Mouse (Mus musculus) myocyte (in vitro differentiated cells): ENCODE data around the gene Taco1. TPM values are rescaled to one million over a fixed set of nuclear protein-coding genes. Genes with fewer than 3 reads are reported as not detected.

Source experiments
- H3K27me3 ChIP-seq: one replicate; pipeline ENCODE4 v1.6.1; 2011; ENCODE audit not compliant: control insufficient read depth, insufficient read depth, insufficient read length
- H3K36me3 ChIP-seq: one replicate; pipeline ENCODE4 v1.6.1; 2011; ENCODE audit not compliant: control insufficient read depth, insufficient read depth
- H3K4me2 ChIP-seq: one replicate; pipeline ENCODE4 v1.6.1; 2011; ENCODE audit warnings: low read depth, control low read depth
- H3K4me3 ChIP-seq: one replicate; pipeline ENCODE4 v1.5.1; 2011; ENCODE audit warnings: mild to moderate bottlenecking, control low read depth, moderate library complexity
- H3K79me2 ChIP-seq: one replicate; pipeline ENCODE4 v1.6.1; 2011; ENCODE audit not compliant: control insufficient read depth, insufficient read depth
- H3ac ChIP-seq: one replicate; pipeline ENCODE4 v1.6.1; 2011; ENCODE audit not compliant: control insufficient read depth, insufficient read length
- CEBPB ChIP-seq: IDR thresholded peaks from 2 replicates; pipeline ENCODE4 v1.6.1; 2011; ENCODE audit warnings: mild to moderate bottlenecking, moderate library complexity; ENCODE audit not compliant: poor library complexity, insufficient read depth, severe bottlenecking
- E2F4 ChIP-seq: IDR thresholded peaks from one replicate; pipeline ENCODE4 v1.6.1; 2011; ENCODE audit warnings: mild to moderate bottlenecking, control low read depth, moderate library complexity; ENCODE audit not compliant: insufficient read depth
- MAX ChIP-seq: IDR thresholded peaks from one replicate; pipeline ENCODE4 v1.6.1; 2011; ENCODE audit warnings: low read depth, mild to moderate bottlenecking, control low read depth
- MYOD1 ChIP-seq, 3 experiments: IDR thresholded peaks; one replicate each; pipeline ENCODE4 v1.6.1; 2011; ENCODE audit warnings: control low read depth in 2 of 3, low read depth in 2 of 3, mild to moderate bottlenecking in 2 of 3, moderate library complexity in 1 of 3; ENCODE audit not compliant: insufficient read length in 2 of 3, control insufficient read depth in 1 of 3
- MYOG ChIP-seq, 3 experiments: IDR thresholded peaks; one replicate each; pipeline ENCODE4 v1.6.1; 2011; ENCODE audit warnings: control low read depth in 2 of 3, low read depth in 2 of 3, mild to moderate bottlenecking in 2 of 3; ENCODE audit not compliant: insufficient read length in 2 of 3, control insufficient read depth in 1 of 3, insufficient read depth in 1 of 3
- POLR2A ChIP-seq: IDR thresholded peaks from one replicate; pipeline ENCODE4 v1.6.1; 2011; ENCODE audit warnings: low read depth, mild to moderate bottlenecking, control low read depth, moderate library complexity; ENCODE audit not compliant: insufficient read length
- POLR2AphosphoS2 ChIP-seq: IDR thresholded peaks from one replicate; pipeline ENCODE4 v1.6.1; 2011; ENCODE audit warnings: low read depth, control low read depth; ENCODE audit not compliant: insufficient read length
- REST ChIP-seq: IDR thresholded peaks from one replicate; pipeline ENCODE4 v1.6.1; 2011; ENCODE audit warnings: mild to moderate bottlenecking, control low read depth, moderate library complexity; ENCODE audit not compliant: insufficient read depth, insufficient read length
- SRF ChIP-seq: IDR thresholded peaks from one replicate; pipeline ENCODE4 v1.6.1; 2011; ENCODE audit warnings: low read depth; ENCODE audit not compliant: control insufficient read depth, insufficient read length
- TCF12 ChIP-seq: IDR thresholded peaks from one replicate; pipeline ENCODE4 v1.6.1; 2011; ENCODE audit warnings: mild to moderate bottlenecking, control low read depth; ENCODE audit not compliant: poor library complexity, insufficient read depth, severe bottlenecking
- TCF3 ChIP-seq: IDR thresholded peaks from one replicate; pipeline ENCODE4 v1.6.1; 2011; ENCODE audit warnings: low read depth, control low read depth; ENCODE audit not compliant: insufficient read length
- USF1 ChIP-seq: IDR thresholded peaks from one replicate; pipeline ENCODE4 v1.6.1; 2011; ENCODE audit warnings: low read depth, mild to moderate bottlenecking, control low read depth, moderate library complexity
- polyA plus RNA-seq: library from polyadenylated mRNA; unstranded; fragments of >200 nt; fragmentation: generic; extraction: Trizol; gene quantifications from one replicate; pipeline ENCODE4 v1.2.1, GENCODE M21; 2012; ENCODE audit warnings: missing spikeins

The Taco1 gene
- polyA plus RNA-seq, 1 experiment = 21.2 TPM

DNA sequence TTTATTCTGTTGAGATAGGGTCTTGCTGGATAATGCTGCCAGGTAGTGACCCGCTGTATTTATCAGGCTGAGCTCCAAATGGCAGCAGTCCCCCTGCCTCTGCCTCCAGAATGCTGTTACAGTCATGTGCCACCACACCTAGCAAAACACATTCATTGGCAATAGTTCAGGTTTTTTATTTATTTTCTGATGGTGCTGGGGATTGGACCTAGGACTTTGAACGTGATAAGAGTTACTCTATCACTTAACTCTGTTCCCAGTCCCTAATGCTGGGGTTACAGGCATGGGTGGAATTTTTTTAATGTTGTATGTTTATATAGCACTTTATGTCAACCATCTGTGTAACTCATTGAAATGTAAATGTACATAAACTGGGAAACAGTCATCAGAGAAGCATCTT, 11.9 kb upstream of the Taco1 start:
- Histone ChIP-seq H3K79me2 (no peaks in the 10 kb centered on the region), H3K36me3 (peaks cover 35% of the 10 kb centered on the region), H3K4me2 (no peak overlapping the region), H3K27me3 (no peaks in the 10 kb centered on the region), H3K4me3 (no peak overlapping the region), H3ac (no peak overlapping the region)
- no peak for TF ChIP-seq USF1
- no peak for TF ChIP-seq TCF3
- TF ChIP-seq MYOD1 (IDR thresholded peaks at IDR 0.05; ENCODE audit: control insufficient read depth in 1 of 3, insufficient read length in 2 of 3, low read depth in 2 of 3) = no peak
- TF ChIP-seq CEBPB = no peak
- no peak for TF ChIP-seq E2F4
- TF ChIP-seq POLR2AphosphoS2 = no peak

GRCm38 (mm10) chr11:106054600-106054999, 11.3 kb upstream of the Taco1 start:
- no peak overlapping the region for H3ac ChIP-seq
- H3K79me2 ChIP-seq = no peaks in the 10 kb centered on the region
- peaks cover 38% of the 10 kb centered on the region for H3K36me3 ChIP-seq
- no peak for TF ChIP-seq MAX
- no peak for TF ChIP-seq POLR2AphosphoS2
- TF ChIP-seq CEBPB = no peak
- TF ChIP-seq USF1 = no peak
- TF ChIP-seq SRF = no peak
- TF ChIP-seq MYOG (IDR thresholded peaks at IDR 0.05; ENCODE audit: control insufficient read depth in 1 of 3, insufficient read depth in 1 of 3, insufficient read length in 2 of 3, low read depth in 2 of 3) = no peak
- no peak for TF ChIP-seq TCF3
- TF ChIP-seq POLR2A = no peak
- no peak for TF ChIP-seq MYOD1 (IDR thresholded peaks at IDR 0.05; ENCODE audit: control insufficient read depth in 1 of 3, insufficient read length in 2 of 3, low read depth in 2 of 3)
- TF ChIP-seq REST = no peak
- TF ChIP-seq TCF12 = no peak
- no peak for TF ChIP-seq E2F4
- H3K4me3 ChIP-seq = no peak overlapping the region
- H3K4me2 ChIP-seq = no peak overlapping the region
- no peaks in the 10 kb centered on the region for H3K27me3 ChIP-seq

- Histone ChIP-seq H3ac (no peak overlapping the region), H3K36me3 (peaks cover 37% of the 10 kb centered on the region), H3K27me3 (no peaks in the 10 kb centered on the region), H3K4me3 (no peak overlapping the region), H3K79me2 (no peaks in the 10 kb centered on the region), H3K4me2 (no peak overlapping the region)
- no peak for TF ChIP-seq CEBPB
- TF ChIP-seq MAX = no peak
- TF ChIP-seq MYOG (IDR thresholded peaks at IDR 0.05; ENCODE audit: control insufficient read depth in 1 of 3, insufficient read depth in 1 of 3, insufficient read length in 2 of 3, low read depth in 2 of 3) = no peak
- no peak for TF ChIP-seq SRF
- no peak for TF ChIP-seq MYOD1 (IDR thresholded peaks at IDR 0.05; ENCODE audit: control insufficient read depth in 1 of 3, insufficient read length in 2 of 3, low read depth in 2 of 3)
- no peak for TF ChIP-seq TCF3
- TF ChIP-seq E2F4 = no peak
- TF ChIP-seq REST = no peak
- no peak for TF ChIP-seq USF1
- no peak for TF ChIP-seq POLR2AphosphoS2
Measured at GRCm38 (mm10) chr11:106055341-106055740, 10.5 kb upstream of the Taco1 start.

DNA sequence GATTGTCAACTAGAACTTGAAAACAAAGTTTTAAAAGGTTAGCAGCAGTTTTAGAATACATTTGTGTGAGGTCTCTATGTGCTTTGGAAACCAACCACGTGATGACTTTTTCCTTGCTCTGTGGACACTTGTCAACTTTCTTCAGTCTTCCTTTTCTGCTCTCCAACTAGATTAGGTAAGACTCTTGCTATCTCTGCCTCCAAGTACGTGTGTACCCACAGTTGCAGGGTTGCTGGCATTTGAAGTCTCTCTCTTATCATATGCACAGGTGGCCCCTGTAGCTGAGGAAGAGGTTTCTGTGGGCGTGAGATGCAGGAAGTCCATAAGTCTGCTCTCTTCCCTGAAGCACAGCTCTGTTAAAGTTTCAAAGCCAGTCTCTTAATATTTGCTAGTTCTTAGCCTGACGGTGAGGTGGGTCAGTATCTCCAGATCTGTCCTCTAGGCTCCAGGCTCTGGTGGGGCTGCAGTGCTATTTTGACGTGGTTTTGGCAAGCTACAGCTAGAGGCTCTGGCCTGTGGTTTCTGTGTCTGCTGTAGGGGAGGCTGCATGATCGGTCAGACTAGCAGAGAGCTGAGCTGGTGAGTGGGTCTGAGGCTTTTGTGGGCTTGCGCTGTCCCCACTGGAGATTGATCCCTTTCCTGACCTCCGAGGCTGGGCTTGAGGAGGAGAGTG, 8.9 kb upstream of the Taco1 start:
- no peaks in the 10 kb centered on the region for H3K27me3 ChIP-seq
- H3ac ChIP-seq = no peak overlapping the region
- no peaks in the 10 kb centered on the region for H3K79me2 ChIP-seq
- no peak for TF ChIP-seq USF1
- no peak for TF ChIP-seq CEBPB
- TF ChIP-seq MYOG (IDR thresholded peaks at IDR 0.05; ENCODE audit: control insufficient read depth in 1 of 3, insufficient read depth in 1 of 3, insufficient read length in 2 of 3, low read depth in 2 of 3) = no peak
- peaks cover 30% of the 10 kb centered on the region for H3K36me3 ChIP-seq
- no peak overlapping the region for H3K4me2 ChIP-seq
- no peak overlapping the region for H3K4me3 ChIP-seq

DNA sequence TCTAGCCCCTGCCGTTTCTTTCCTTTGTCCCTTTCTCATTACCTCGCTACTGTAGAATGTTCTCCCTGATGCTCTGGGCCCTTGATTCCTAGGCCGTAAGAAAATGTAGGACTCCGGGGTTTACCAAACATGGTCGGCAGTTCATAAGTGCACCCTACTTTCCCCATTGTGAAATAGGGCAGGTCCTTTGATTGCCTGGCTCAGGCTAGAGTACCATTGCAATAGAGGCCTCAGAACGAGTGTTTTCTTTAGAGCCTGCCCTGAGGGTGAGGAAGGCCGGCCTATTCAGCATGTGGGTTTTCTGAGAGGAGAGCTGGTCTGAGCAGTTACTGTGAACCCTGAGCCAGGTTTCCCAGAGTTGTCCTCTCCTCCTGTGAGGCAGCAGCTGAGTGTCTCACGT, 7.8 kb upstream of the Taco1 start:
- H3ac ChIP-seq = no peak overlapping the region
- no peaks in the 10 kb centered on the region for H3K27me3 ChIP-seq
- H3K4me3 ChIP-seq = no peak overlapping the region
- no peaks in the 10 kb centered on the region for H3K79me2 ChIP-seq
- TF ChIP-seq SRF = no peak
- TF ChIP-seq TCF3 = no peak
- no peak for TF ChIP-seq MAX
- TF ChIP-seq MYOD1 (IDR thresholded peaks at IDR 0.05; ENCODE audit: control insufficient read depth in 1 of 3, insufficient read length in 2 of 3, low read depth in 2 of 3) = no peak
- no peak for TF ChIP-seq MYOG (IDR thresholded peaks at IDR 0.05; ENCODE audit: control insufficient read depth in 1 of 3, insufficient read depth in 1 of 3, insufficient read length in 2 of 3, low read depth in 2 of 3)
- no peak for TF ChIP-seq CEBPB
- TF ChIP-seq E2F4 = no peak
- no peak for TF ChIP-seq REST
- TF ChIP-seq POLR2A = no peak
- TF ChIP-seq TCF12 = no peak
- TF ChIP-seq USF1 = no peak
- no peak for TF ChIP-seq POLR2AphosphoS2
- H3K4me2 ChIP-seq = no peak overlapping the region
- peaks cover 26% of the 10 kb centered on the region for H3K36me3 ChIP-seq
